Mouse (Mus musculus) skeletal muscle tissue, adult 2 months (tissue): ENCODE measurements around the gene Izumo4.

Experiments
- DNase-seq: peaks from one replicate; pipeline ENCODE4 v3.0.0-alpha.2; 2012; ENCODE audit warnings: low read depth, low spot score

Gene Izumo4

DNA sequence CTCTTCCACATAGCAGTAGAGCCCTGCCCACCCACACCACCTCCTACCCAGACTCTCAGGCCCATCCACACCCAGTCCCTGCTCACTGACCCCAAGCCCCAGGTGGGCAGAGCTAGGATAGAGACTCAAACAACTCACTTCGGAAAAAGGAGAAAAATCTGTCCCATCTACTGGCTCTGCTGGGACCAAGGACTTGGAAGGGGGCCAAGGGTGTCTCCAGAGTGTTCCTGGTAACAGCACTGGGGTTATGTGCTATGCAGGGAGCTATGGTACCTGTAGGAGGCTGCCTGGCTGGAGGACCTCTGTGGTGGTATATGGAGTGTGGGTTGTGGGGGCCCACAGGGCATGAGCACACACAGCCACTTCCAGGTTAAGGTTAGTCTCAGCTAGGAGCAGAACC is 15.3 kb downstream of the Izumo4 start:
- no peak for DNase-seq

DNA sequence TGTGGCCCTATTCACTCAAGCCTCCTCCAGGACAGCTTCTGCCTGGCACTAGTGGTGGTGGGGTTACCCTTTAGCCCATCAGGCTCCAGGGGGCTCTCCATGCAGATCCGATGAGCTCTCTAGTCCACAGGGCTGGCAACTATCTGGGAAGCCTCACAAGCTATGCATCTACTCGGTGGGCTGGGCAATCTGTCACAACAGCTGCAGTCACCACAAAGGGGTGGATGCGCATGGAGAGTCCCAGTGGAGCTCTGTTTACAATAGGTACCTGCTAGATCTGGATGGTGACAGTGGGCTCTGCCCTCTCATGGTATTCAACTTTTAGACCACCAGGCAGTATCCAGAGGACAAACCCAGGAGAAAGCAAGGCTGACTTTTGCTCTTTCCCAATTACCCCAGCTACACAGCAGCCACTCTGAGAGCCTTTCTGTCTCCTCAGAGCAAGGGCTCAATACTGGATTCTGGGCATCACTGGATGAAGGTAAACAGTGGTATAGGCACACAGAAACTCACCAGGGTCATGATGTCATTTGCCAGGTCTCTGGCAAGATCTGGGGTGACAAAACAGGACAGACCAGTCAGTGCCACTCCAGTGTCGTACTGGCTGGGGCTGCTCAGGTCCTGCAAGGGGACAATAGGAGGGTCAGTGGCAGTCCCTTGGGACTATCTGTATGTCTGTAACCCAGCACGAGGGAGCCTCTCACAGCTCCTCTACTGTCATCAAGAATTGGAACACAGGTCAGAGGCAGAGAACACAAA is 25.6 kb downstream of the Izumo4 start:
- no peak for DNase-seq

DNA sequence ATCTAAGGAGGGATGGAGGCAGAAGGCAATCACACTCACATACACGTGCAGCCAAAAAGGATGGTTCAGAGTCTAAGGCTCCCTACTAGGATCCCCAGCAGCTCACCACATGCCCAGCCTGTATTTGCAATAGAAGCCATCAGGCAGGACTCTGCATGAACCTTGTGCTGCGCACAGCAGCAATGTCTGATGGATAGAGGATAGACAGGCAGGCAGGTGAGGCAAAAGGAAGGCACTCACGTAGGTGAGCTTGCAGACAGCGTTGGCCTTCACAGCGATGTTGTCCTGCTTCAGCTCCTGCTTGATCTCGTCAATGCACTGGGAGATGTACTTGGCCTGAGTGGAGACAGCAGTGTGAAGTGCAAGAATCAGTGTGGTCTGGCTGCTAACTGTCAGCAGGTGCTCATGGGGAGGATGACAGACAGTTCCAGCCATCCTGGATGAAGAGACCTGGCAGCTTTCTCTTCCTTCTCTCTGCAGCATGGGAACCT is 30.7 kb downstream of the Izumo4 start:
- DNase-seq, result peak; percentile 40

DNA sequence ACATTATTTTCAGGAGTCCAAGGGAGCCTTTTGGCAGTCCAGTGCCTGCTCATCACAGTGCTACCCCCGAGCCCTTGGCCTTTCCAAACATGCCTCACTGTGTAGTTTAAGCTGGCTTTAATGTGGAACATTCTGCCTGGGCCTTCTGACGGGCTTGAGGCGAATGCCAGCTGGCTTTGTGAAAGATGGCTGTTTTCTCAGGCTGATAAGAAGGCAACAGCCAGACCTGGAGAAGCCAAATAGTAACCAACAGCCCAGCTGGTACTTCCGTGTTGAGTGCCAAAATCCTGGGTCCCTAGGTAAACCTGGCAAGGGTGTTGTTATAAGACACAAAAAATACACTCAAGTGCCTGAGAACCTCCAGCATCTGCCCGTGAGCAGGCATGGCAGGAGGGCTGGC is 34.7 kb downstream of the Izumo4 start:
- DNase-seq, result no peak

DNA sequence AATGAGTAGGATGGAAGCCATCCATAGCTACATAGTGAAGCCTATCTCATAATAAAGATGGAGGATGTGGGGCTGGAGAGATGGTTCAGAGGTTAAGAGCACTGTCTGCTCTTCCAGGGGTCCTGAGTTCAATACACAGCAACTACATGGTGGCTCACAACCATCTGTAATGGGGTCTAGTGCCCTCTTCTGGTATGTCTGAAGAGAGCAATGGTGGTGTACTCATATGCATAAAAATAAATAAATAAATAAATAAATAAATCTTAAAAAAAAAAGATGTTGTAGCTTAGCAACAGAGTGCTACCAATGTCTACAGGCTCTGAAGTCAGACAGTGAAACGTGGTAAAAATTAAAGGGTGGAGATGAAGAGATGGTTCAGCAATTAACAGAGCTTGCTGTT is 36.7 kb downstream of the Izumo4 start:
- DNase-seq, result no peak

DNA sequence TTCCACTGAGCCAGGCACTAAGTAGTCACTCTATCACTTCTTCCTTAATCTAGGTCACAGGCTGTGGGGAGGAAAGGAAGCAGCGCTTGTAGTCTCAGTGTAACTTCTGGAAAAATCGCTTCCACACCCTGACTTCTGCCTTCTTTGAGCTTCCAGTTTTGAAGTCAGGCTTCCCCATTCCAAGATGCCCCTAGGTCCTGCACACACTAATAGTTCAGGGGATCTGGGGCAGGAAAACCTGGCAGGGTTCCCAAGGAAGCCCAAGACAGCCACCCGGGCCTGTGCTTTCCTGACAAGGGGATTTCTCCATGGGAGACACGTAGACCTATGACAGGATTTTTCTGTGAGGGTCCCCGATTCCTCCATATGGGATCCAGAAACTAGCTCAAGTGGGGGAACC is 39.2 kb downstream of the Izumo4 start:
- peak; percentile 27 for DNase-seq

DNA sequence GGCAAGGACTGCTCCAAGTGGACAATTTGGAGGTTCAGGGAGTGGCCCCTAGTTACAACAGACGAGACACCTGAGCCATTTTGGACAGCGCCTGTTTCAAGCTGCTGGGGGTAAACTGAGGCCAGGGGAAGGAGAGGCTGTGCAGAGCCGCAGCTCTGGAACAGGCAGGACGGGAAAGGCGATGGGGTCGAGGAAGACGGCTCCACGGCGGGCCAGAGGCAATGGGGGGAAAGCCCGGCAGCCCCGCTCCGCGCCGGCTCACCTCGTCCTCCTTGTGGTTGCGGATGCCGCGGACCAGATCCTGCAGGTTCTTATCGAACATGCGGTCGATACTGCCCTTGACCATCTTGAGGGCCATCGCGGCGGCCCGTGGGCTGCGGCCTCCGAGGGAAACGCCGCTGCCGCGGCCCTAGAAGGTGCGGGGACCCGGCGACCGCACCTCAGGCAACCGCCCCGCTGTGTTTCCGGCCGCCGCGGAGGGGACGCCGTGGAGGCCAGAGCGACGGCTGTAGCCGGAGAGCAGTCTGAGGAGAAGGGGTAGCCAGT is 39.7 kb downstream of the Izumo4 start:
- DNase-seq, result no peak

DNA sequence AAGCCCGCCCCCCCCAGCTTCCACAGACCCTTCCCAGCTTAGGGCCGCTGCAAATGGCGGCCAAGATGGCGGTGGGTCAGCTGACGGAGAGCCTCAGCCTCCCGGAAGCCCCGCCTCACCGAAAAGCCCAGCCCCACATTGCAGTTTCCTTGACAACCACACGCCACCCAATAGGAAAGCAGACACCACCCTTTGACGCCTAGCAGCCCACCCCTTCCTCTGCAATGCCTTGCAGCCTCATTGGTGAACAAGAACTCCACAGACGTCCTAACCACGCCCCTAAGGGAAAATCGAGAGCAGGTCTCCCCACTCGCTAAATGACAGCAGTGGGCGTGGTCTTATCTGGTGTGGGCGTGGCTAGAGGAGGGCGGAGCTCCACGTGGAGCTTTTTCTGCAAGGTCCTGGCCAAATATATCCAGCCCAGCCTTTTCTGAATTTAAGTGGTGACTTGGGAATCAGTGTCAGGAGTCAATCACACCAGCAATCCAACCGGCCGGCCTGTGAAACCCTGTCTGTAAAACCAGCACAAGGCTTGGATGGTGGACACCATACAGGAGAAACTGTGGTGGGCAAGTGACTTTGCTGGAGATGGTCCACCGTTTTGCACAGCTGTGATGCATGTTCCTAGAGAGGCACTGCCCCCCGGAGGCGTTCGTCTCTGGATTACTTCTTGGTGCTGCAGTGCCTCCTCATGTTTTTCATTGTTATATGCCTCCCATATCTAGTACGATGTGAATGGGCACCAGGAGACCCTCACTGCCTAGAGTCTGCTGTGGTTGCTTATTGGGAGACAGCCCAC is 40.4 kb downstream of the Izumo4 start, which contains the start of gene Ap3d1:
Gene Ap3d1 (minus strand): TSS at position 85 of the 799 bp plus-strand sequence.
- peak; percentile 100 for DNase-seq

DNA sequence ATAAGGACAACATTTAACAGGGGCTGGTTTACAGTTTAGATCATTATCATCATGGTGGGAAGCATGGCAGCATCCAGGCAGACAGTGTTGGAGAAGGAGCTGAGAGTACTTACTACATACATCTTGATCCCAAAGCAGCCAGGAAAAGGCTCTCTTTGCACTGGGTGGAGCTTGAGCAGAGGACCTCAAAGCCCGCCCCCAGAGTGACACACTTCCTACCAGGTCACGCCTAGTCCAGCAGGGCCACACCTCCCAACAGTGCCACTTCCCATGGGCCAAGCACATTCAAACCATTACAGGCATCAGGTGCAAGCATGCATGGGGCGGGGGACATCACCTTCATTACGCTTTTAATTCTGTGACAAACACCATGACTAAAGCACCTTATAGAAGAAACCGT is 42.3 kb downstream of the Izumo4 start:
- DNase-seq, result no peak

DNA sequence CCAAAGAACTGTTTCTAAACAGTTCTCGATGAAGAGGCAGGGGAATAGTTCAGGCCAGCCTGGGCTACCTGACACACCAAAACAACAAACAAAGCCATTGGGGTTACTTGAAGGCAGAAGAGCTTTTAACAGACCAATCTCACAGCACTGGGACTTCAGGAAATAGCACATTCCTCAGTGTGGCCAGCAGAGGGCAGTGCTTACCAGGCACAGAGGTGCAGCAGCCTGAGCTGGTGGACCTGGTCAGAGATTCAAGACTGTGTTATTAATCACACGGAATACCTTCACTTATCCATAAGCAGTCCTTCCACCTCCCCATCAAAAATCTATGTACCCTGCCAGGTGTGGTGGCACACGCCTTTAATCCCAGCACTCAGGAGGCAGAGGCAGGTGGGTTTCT is 45.4 kb downstream of the Izumo4 start:
- peak; percentile 83 for DNase-seq

DNA sequence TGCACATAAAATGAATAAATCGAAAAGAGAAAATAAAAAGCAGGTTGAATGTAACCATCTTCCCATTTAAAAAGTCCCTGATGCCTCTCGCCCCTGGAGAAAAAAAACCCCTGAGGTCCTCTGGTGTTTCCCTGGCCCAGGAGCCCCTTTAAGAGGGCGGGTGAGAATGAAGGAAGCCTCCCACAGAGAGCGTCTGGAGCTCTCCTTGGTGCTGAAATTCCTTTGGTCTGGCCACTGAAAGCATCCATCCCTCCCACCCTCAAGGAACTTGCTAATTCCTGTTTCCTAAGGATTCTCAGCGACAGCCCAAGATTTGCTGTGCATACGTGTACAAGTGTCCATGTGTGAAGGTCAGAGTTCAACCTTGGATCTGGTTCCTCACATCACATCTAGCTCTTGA is 46.6 kb downstream of the Izumo4 start:
- DNase-seq, result peak; percentile 59

DNA sequence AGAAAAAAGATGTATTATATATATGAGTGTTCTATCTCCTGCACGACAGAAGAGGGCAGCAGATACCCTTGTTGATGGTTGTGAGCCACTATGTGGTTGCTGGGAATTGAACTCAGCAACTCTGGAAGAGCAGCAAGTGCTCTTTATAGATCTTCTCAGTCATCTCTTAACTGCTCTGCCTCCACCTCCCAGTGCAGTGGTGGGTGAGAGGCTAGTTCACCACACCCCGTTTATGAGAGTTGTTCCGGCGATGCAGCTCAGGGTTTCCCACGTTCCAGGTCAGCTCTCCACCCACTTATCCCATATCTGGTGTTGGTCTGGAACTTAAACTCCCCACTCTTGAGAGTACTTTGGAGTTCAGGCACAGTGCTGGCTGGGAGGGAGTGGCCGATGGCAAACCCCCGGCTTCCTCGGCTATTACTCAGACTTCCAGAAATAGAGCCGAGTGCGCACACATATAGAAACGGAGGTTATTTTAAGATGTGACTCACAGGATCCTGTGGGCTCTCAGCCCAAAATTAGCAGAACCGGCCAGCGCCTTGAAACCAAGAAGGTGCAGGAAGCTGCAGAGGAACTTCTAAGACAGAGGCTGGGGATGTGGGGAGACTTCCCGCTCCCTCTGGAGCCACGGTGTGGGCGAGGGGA is 49.3 kb downstream of the Izumo4 start:
- peak; percentile 95 for DNase-seq

DNA sequence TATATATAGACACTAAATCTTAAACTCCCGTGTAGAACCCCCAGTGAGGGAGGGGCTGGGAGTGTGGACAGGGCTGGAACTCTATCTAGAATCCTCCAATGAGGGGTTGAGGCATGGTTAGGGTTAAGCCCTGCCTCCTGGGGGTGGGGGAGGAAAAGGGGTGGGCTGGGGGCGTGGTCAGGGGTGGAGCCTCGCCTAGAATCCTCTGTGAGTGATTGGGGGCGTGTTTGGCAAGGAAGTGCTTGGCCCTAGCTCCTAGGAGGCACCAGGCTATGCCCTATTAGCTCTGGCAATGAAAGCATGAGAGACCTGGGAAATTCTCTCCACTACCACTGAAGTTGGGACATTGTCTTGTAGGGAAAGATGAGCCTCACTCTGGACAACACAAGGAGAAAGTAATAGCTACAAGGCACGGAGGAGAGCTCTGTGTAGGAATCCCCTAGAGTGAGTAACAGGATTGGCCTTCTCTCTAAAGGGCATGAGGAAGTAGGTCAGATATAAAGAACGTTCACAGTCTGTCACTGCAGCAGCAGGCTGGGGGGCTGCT is 50.2 kb downstream of the Izumo4 start:
- DNase-seq, result peak; percentile 84

DNA sequence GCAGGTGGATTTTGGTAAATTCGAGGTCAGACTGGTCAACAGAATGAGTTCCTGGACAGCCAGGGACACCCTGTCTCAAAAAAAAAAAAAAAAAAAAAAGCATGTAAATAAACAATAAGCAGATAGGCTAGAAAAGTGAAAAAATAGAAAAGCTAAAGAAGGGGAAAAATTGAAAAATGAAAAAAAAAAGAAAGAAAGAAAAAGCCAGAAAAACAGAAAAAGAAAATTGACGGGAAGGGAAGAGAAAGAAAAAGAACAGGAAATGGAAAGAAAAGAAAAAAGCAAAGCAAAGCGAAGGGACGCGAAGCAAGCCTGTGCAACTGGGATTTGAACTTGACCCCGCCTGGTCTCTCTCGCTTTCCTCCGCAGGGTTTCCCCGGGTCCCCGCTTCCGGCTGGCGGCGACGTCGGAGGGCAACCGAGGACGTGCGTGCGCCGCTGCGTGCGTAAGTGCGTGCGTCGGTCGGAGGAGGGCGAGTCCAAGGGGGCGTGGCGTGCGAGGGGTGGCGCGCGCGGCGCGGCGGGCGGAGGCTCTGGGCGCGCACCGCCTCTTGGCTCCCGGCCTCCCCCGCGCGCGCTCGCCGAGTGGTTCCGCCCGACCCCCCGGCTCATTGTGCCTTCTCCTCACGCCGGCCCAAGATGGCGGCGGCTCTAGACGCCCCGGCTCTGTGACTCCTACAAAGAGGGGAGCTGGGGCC is 52.8 kb downstream of the Izumo4 start, which contains the start of gene Dot1l:
Gene Dot1l (plus strand): TSS at position 613 of the 697 bp plus-strand sequence.
- peak; percentile 97 for DNase-seq
